ENCODE assay signal across 19 mouse cellular contexts in the genomic region with DNA sequence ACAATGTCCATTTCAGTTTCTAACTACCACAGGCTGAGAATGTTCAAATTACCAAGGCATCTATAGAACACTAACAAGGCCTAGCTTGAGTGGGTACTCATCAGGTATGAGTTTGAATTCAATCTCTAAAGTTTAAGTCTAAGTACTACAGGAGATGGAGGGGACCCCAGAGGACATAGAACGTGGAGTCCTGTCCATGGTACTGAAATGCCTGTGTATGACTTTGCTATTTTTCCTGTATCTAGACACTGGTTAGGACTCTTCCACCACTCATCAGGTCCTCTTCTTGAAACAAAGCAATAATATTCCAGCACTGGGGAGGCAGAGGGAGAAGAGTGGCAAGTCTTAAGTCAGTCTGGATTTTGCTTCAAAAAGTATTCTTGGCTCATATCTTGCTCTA.
DNase-seq lines count a peak whose midpoint lies in the region; ATAC-seq and TF ChIP-seq lines count a peak whose summit lies in the region.
"Had no signal": no experiment of that assay in that cellular context is flagged by ENCODE, and none has a peak within 500 bp of the region (broad histone marks: within the 10 kb centered on the region; RNA-seq: fewer than 3 reads in every experiment).

No protein-coding gene starts in this region.

- WGBS in lung, embryonic 14.5 days, result 32% methylated on average over 1 of the region's 1 CpGs
- 30% methylated on average over 1 of the region's 1 CpGs for WGBS in lung, adult 2 months

- no peak overlapping the region for H3K9ac ChIP-seq in lung, embryonic 14.5 days
- H3K9ac ChIP-seq: embryonic facial prominence, embryonic 12.5 days; limb, embryonic 12.5 days; liver, postnatal 0 days; neural tube, embryonic 15.5 days had no signal

- TF ChIP-seq CTCF in lung, embryonic 14.5 days (IDR thresholded peaks at IDR 0.05; ENCODE audit: low read depth), result no peak
- no peak for TF ChIP-seq CTCF in lung, adult 2 months (IDR thresholded peaks at IDR 0.05; ENCODE audit: insufficient read depth, low read length)

- no peak for ATAC-seq in lung, embryonic 14.5 days (ENCODE audit: insufficient read depth)
- no peak for ATAC-seq in frontal cortex, adult (ENCODE audit: low TSS enrichment)
- ATAC-seq: activated CD4-positive, CD25-positive, alpha-beta regulatory T cell, adult 4 months; liver, postnatal 0 days had no signal

- peak; percentile 66 for DNase-seq in embryo, embryonic 10 days (ENCODE audit: low spot score)
- DNase-seq in embryo, embryonic 9.5 days (ENCODE audit: extremely low spot score), result no peak
- DNase-seq in lung, embryonic 14.5 days, result peak; percentile 82
- DNase-seq in lung, adult 2 months, result no peak
- DNase-seq in c-Kit-positive CD71-positive TER-119-positive erythroid progenitor cells, embryonic 14.5 days (ENCODE audit: low spot score), result peak; percentile 0
- peak; percentile 58 for DNase-seq in retina, embryonic 14.5 days (ENCODE audit: low spot score)
- DNase-seq in ovary, postnatal 14 days (ENCODE audit: low spot score), result no peak
- DNase-seq: cerebellum, adult 18-20 months; heart, postnatal 14 days; kidney, postnatal 14 days; liver, postnatal 0 days; right cerebral cortex, postnatal 25 days; thymus, postnatal 36 days had no signal

- H3K4me1 ChIP-seq in lung, embryonic 14.5 days (ENCODE audit: insufficient read depth), result no peaks in the 10 kb centered on the region
- H3K4me1 ChIP-seq in lung, adult 2 months (ENCODE audit: control insufficient read depth, insufficient read depth, low read length), result no peaks in the 10 kb centered on the region

- no peak overlapping the region for H3K4me3 ChIP-seq in lung, embryonic 14.5 days (ENCODE audit: low read depth, low read length)
- H3K4me3 ChIP-seq in lung, adult 2 months (replicated peaks; ENCODE audit: extremely low read depth, low read depth, low read length), result no peak overlapping the region
- H3K4me3 ChIP-seq: embryonic facial prominence, embryonic 12.5 days; forebrain, embryonic 10.5 days; limb, embryonic 12.5 days; neural tube, embryonic 15.5 days had no signal

- no peaks in the 10 kb centered on the region for H3K27me3 ChIP-seq in lung, embryonic 14.5 days (ENCODE audit: insufficient read depth, low read length)
- H3K27me3 ChIP-seq: embryonic facial prominence, embryonic 12.5 days; limb, embryonic 12.5 days; neural tube, embryonic 15.5 days had no signal

- no peaks in the 10 kb centered on the region for H3K36me3 ChIP-seq in lung, embryonic 14.5 days (ENCODE audit: insufficient read depth)
- H3K36me3 ChIP-seq: embryonic facial prominence, embryonic 12.5 days; forebrain, embryonic 10.5 days; limb, embryonic 12.5 days; neural tube, embryonic 15.5 days had no signal

- no peak overlapping the region for H3K27ac ChIP-seq in lung, embryonic 14.5 days (ENCODE audit: low read depth)
- H3K27ac ChIP-seq: embryonic facial prominence, embryonic 12.5 days; forebrain, embryonic 10.5 days; limb, embryonic 12.5 days; neural tube, embryonic 15.5 days had no signal

- no peak for TF ChIP-seq POLR2A in lung, adult 2 months (IDR thresholded peaks at IDR 0.05; ENCODE audit: borderline replicate concordance, extremely low read depth, low read depth, low read length)

- no peak overlapping the region for H3K4me2 ChIP-seq in lung, embryonic 14.5 days
- H3K4me2 ChIP-seq: embryonic facial prominence, embryonic 12.5 days; limb, embryonic 12.5 days; neural tube, embryonic 15.5 days had no signal

- no peaks in the 10 kb centered on the region for H3K9me3 ChIP-seq in lung, embryonic 14.5 days (ENCODE audit: low read depth, low read length)
- H3K9me3 ChIP-seq: embryonic facial prominence, embryonic 12.5 days; forebrain, embryonic 10.5 days; limb, embryonic 12.5 days; neural tube, embryonic 15.5 days had no signal

Comparison
In these comparisons a context has a peak if more than half of its experiments do, and no peak if none do; other contexts are left out.
1. DNase-seq: peak in embryo, embryonic 10 days (single experiment), lung, embryonic 14.5 days (single experiment), c-Kit-positive CD71-positive TER-119-positive erythroid progenitor cells, embryonic 14.5 days (single experiment) and retina, embryonic 14.5 days (single experiment); none in embryo, embryonic 9.5 days (single experiment), lung, adult 2 months (single experiment) and ovary, postnatal 14 days (single experiment).